24 mouse cellular contexts compared by ENCODE assay signal in genomic region chr11:23614546-23614945, GRCm38 (mm10). TPM values are rescaled to one million over a fixed set of nuclear protein-coding genes. Genes with fewer than 3 reads are reported as not detected.
DNase-seq lines count a peak whose midpoint lies in the region; ATAC-seq and TF ChIP-seq lines count a peak whose summit lies in the region.
"Had no signal": no experiment of that assay in that cellular context is flagged by ENCODE, and none has a peak within 500 bp of the region (broad histone marks: within the 10 kb centered on the region; RNA-seq: fewer than 3 reads in every experiment).

No protein-coding gene starts in this region.

- TF ChIP-seq EP300 in MEL (IDR thresholded peaks at IDR 0.05; ENCODE audit: low read depth in 1 of 2, low read length in 2 of 2), result peak; percentile 41 to 79; a peak in 3 of 4 replicates
- TF ChIP-seq EP300 in stomach, postnatal 0 days (optimal IDR thresholded peaks at IDR 0.05), result no peak

- 86% methylated on average over 5 of the region's 5 CpGs for WGBS in stomach, postnatal 0 days

- H3K36me3 ChIP-seq in MEL (ENCODE audit: control insufficient read depth in 1 of 2, insufficient read depth in 2 of 2, low read length in 2 of 2), result peaks cover 2 to 19% of the 10 kb centered on the region in 2 experiments; a peak in 3 of 4 replicates
- H3K36me3 ChIP-seq in stomach, postnatal 0 days (ENCODE audit: control insufficient read depth, insufficient read depth, low read length), result no peaks in the 10 kb centered on the region; the same call in 1 of the 2 replicates
- H3K36me3 ChIP-seq: embryonic facial prominence, embryonic 12.5 days had no signal

- H3K79me2 ChIP-seq in MEL (ENCODE audit: control insufficient read depth, insufficient read depth, low read length, poor library complexity), result no peaks in the 10 kb centered on the region

- TF ChIP-seq RAD21 in MEL (IDR thresholded peaks at IDR 0.05; ENCODE audit: low read depth, low read length), result no peak

- no peak overlapping the region for H3K4me3 ChIP-seq in MEL (ENCODE audit: control insufficient read depth in 1 of 2, insufficient read depth in 1 of 2, low read depth in 2 of 2, low read length in 2 of 2)
- H3K4me3 ChIP-seq in stomach, postnatal 0 days (ENCODE audit: low read depth, low read length), result no peak overlapping the region
- H3K4me3 ChIP-seq: embryonic facial prominence, embryonic 10.5 days; embryonic facial prominence, embryonic 12.5 days; forebrain, embryonic 13.5 days; forebrain, embryonic 15.5 days had no signal

- peaks cover 12 to 23% of the 10 kb centered on the region in 2 experiments for H3K4me1 ChIP-seq in MEL (ENCODE audit: control insufficient read depth in 1 of 2, insufficient read depth in 2 of 2, low read length in 2 of 2)
- no peaks in the 10 kb centered on the region for H3K4me1 ChIP-seq in stomach, postnatal 0 days (replicated peaks; ENCODE audit: control insufficient read depth, insufficient read depth)
- H3K4me1 ChIP-seq: embryonic facial prominence, embryonic 10.5 days; embryonic facial prominence, embryonic 12.5 days; forebrain, embryonic 13.5 days; forebrain, embryonic 15.5 days had no signal

- TF ChIP-seq POLR2A in MEL (IDR thresholded peaks at IDR 0.05; ENCODE audit: control insufficient read depth in 1 of 2, insufficient read depth in 1 of 2, low read depth in 1 of 2, low read length in 2 of 2, poor library complexity in 1 of 2), result no peak

- H3K27me3 ChIP-seq in MEL (ENCODE audit: control insufficient read depth in 1 of 2, insufficient read depth in 2 of 2, low read length in 2 of 2), result no peaks in the 10 kb centered on the region
- no peaks in the 10 kb centered on the region for H3K27me3 ChIP-seq in stomach, postnatal 0 days (ENCODE audit: control insufficient read depth, insufficient read depth, low read length)
- H3K27me3 ChIP-seq: CH12.LX; embryonic facial prominence, embryonic 12.5 days; forebrain, embryonic 13.5 days; forebrain, embryonic 15.5 days; Patski had no signal

- H3K9ac ChIP-seq in MEL (ENCODE audit: control insufficient read depth, low read depth, low read length, poor library complexity, severe bottlenecking), result no peak overlapping the region
- no peak overlapping the region for H3K9ac ChIP-seq in stomach, postnatal 0 days (ENCODE audit: low read length)
- H3K9ac ChIP-seq: embryonic facial prominence, embryonic 12.5 days; forebrain, embryonic 13.5 days; forebrain, embryonic 15.5 days; forebrain, postnatal 0 days had no signal

- peak; percentile 75 for DNase-seq in MEL (ENCODE audit: low read depth, low spot score)
- no peak for DNase-seq in cerebellum, adult 18-20 months
- DNase-seq in stomach, postnatal 0 days (ENCODE audit: low spot score), result no peak
- DNase-seq: adrenal gland, adult 8-10 months; adrenal gland, postnatal 14 days; adrenal gland, postnatal 36 days; B cell, adult 2 months; cerebellum, adult 11 months; cerebellum, adult 2 months; cerebellum, adult 9-10 months; cerebellum, postnatal 10 days; cerebellum, postnatal 36 days; forebrain, postnatal 0 days had no signal

- TF ChIP-seq CTCF in MEL (IDR thresholded peaks at IDR 0.05 in 2 of 3, conservative IDR thresholded peaks at IDR 0.05 in 1 of 3; ENCODE audit: control insufficient read depth in 1 of 3, insufficient read depth in 1 of 3, low read depth in 2 of 3, low read length in 3 of 3, poor library complexity in 1 of 3, severe bottlenecking in 1 of 3), result no peak
- no peak for TF ChIP-seq CTCF in stomach, postnatal 0 days (IDR thresholded peaks at IDR 0.05; ENCODE audit: low read depth)

- H3K27ac ChIP-seq in MEL (ENCODE audit: control insufficient read depth, low read depth, low read length), result peak overlapping the region; percentile 25; the same call in 1 of the 2 replicates
- no peak overlapping the region for H3K27ac ChIP-seq in stomach, postnatal 0 days (replicated peaks)
- H3K27ac ChIP-seq: embryonic facial prominence, embryonic 10.5 days; embryonic facial prominence, embryonic 12.5 days; forebrain, embryonic 13.5 days; forebrain, embryonic 15.5 days had no signal

- no peak overlapping the region for H3K4me2 ChIP-seq in stomach, postnatal 0 days (replicated peaks; ENCODE audit: low read depth)
- H3K4me2 ChIP-seq: embryonic facial prominence, embryonic 12.5 days; forebrain, embryonic 13.5 days; forebrain, embryonic 15.5 days had no signal

- H3K9me3 ChIP-seq in MEL (replicated peaks; ENCODE audit: insufficient read depth, low read length), result no peaks in the 10 kb centered on the region
- no peaks in the 10 kb centered on the region for H3K9me3 ChIP-seq in stomach, postnatal 0 days (ENCODE audit: control insufficient read depth, low read length)
- H3K9me3 ChIP-seq: embryonic facial prominence, embryonic 10.5 days; embryonic facial prominence, embryonic 12.5 days; forebrain, embryonic 13.5 days; forebrain, embryonic 15.5 days; G1E had no signal

- ATAC-seq in common myeloid progenitor, adult 5-6 weeks (replicated peaks; ENCODE audit: low read depth, poor library complexity, severe bottlenecking), result peak; percentile 62
- ATAC-seq in cerebellum, adult (ENCODE audit: insufficient number of reproducible peaks, low FRiP score, low TSS enrichment), result no peak
- no peak for ATAC-seq in stomach, postnatal 0 days (ENCODE audit: low FRiP score, low TSS enrichment)
- ATAC-seq: activated CD4-positive, CD25-positive, alpha-beta regulatory T cell, adult 4 months; CD4-positive, CD25-positive, alpha-beta regulatory T cell, adult 4 months; forebrain, embryonic 13.5 days; forebrain, embryonic 15.5 days; forebrain, postnatal 0 days; Patski had no signal

TF ChIP-seq in MEL, 35 proteins besides CTCF, POLR2A, EP300 and RAD21:
- TF ChIP-seq MYC (IDR thresholded peaks at IDR 0.05; ENCODE audit: low read depth, low read length) (peak; percentile 68), CHD1 (IDR thresholded peaks at IDR 0.05; ENCODE audit: low read depth, low read length) (no peak), TBP (IDR thresholded peaks at IDR 0.05; ENCODE audit: low read depth, low read length) (0 out of 2 replicates have a peak, but pooled peaks have one; percentile 42), ZC3H11A (IDR thresholded peaks at IDR 0.05; ENCODE audit: low read depth, low read length) (no peak), MAFK (IDR thresholded peaks at IDR 0.05; ENCODE audit: borderline replicate concordance, low read depth, low read length) (no peak), MYB (IDR thresholded peaks at IDR 0.05; ENCODE audit: low read depth, low read length) (peak; percentile 80), GATA1 (IDR thresholded peaks at IDR 0.05; ENCODE audit: low read depth, low read length) (peak; percentile 59), KAT2A (conservative IDR thresholded peaks at IDR 0.05; ENCODE audit: low read depth, low read length) (no peak), USF2 (IDR thresholded peaks at IDR 0.05; ENCODE audit: borderline replicate concordance in 1 of 2, insufficient read depth in 1 of 2, low read depth in 1 of 2, low read length in 2 of 2) (no peak)

RNA-seq across cellular contexts. Expression of gene 0610010F05Rik, which starts 18.9 kb away (rescaled TPM):
- total RNA-seq in MEL (2012; rRNA removed), result 13.7 and 14.1 TPM in 2 replicates
- polyA plus RNA-seq in MEL (2012; ENCODE audit: insufficient read depth in 1 of 2, insufficient read length in 2 of 2, low read depth in 1 of 2, low replicate concordance in 2 of 2, missing spikeins in 1 of 2), result 100 to 1,000 TPM in 1 of 2 experiments, 10 to 100 TPM in 1; 13.8 to 156 TPM
- 43.4 and 75.9 TPM in 2 replicates for total RNA-seq in common myeloid progenitor, adult 5-6 weeks (2017)
- polyA plus RNA-seq in stomach, postnatal 0 days (2015; fragmentation: Nextera tagmentation; extraction: Ambion mirVana), result 14.5 and 15.8 TPM in 2 replicates

RNA-seq across cellular contexts. Expression of gene Pus10, which starts 50.9 kb away (rescaled TPM):
- total RNA-seq in MEL (2012; rRNA removed), result 52.5 and 55.3 TPM in 2 replicates
- 100 to 1,000 TPM in 1 of 2 experiments, 10 to 100 TPM in 1; 43.4 to 416 TPM for polyA plus RNA-seq in MEL (2012; ENCODE audit: insufficient read depth in 1 of 2, insufficient read length in 2 of 2, low read depth in 1 of 2, low replicate concordance in 2 of 2, missing spikeins in 1 of 2)
- 44.6 and 73.4 TPM in 2 replicates for total RNA-seq in common myeloid progenitor, adult 5-6 weeks (2017)
- 11.1 and 12.3 TPM in 2 replicates for polyA plus RNA-seq in stomach, postnatal 0 days (2015; fragmentation: Nextera tagmentation; extraction: Ambion mirVana)

RNA-seq across cellular contexts. Expression of gene Pex13, which starts 51.2 kb away (rescaled TPM):
- 24.7 and 32.1 TPM in 2 replicates for total RNA-seq in MEL (2012; rRNA removed)
- 10 to 100 TPM in 1 of 2 experiments, not detected in 1; 24.7 TPM for polyA plus RNA-seq in MEL (2012; ENCODE audit: insufficient read depth in 1 of 2, insufficient read length in 2 of 2, low read depth in 1 of 2, low replicate concordance in 2 of 2, missing spikeins in 1 of 2)
- 16.9 and 23.2 TPM in 2 replicates for total RNA-seq in common myeloid progenitor, adult 5-6 weeks (2017)
- 31.3 and 32.7 TPM in 2 replicates for polyA plus RNA-seq in stomach, postnatal 0 days (2015; fragmentation: Nextera tagmentation; extraction: Ambion mirVana)
